Mouse (Mus musculus) mesoderm, embryonic 11.5 days (tissue): ENCODE results near the gene Ube2h.

Experiments
- DNase-seq: peaks from one replicate; pipeline ENCODE4 v3.0.0-alpha.2; 2012; ENCODE audit warnings: low read depth, low spot score

The Ube2h gene

DNA sequence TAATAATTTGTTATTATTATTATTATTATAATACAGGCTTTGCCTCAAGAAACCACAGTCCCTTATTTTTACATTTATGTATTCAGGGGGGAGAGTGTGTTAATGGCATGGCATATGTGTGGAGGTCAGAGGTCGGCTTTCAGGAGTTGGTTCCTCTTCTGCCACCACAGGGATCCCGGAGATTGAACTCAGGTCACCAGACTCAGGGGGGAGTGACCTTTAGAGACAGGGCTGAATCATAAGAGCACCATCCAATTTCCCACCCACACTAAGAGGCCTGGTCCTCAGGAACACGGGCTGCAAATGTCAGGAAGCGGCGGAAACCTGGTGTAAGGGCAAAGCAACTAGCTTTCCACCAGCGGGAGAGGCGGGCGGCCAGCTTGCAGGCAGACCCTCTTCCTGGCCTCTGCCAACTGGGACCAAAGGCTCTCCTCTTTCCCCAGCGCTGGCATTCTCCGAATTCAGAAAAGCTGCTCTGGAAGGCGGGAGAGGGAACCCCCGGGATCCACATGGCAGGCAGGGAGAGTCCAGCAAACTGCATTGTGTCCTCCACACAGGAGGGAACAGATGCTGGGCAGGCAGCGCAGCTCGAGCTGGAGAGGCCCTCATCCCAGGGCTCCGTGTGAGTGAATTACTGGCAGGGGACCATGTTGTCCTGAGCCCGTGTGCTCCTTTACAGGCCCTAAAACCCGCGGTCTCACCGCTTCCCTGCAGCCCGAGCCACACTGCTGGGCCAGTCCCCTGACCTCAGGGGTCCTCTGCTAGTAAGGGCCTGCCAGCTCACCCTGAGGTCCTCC is 99.8 kb downstream of the Ube2h start:
- no peak for DNase-seq

DNA sequence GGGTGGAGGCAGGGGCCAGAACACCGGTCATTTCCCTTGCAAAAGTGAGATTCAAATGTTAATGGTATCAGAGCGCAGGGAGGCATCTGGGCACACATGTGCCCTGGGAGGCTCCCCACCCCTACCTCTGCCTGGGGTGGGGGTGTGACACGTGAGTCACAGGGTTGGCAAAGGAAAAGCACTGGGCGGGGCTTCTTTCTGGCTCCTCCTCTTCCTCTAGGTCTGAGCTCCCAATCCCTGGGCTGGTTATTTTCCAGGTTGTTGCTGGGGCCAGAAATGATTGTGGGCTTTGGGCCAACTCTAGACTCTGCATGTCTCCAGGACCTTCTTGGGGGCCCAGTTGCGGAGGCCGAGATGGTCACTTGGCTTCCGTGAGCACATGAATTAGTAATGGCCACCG is 108.2 kb downstream of the Ube2h start:
- no peak for DNase-seq

DNA sequence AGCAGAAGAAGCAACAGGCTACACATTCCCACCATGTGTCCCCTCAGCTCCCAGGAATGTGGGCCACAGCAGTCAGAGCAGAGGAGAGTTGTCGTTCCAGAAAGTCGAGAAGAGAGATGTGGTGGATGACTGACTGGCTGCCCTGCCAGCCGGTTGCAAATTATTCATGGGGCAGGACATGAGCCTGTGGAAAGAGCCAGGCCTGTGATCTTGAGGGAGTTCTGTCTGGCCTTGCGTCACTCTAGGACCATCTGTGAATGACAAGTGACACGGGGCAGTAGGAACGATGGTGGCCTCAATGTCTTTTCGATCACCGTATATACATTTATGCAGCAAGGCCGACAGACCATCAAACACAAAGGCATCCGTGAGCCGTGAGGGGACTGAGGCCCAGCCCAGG is 108.7 kb downstream of the Ube2h start:
- DNase-seq, result no peak

DNA sequence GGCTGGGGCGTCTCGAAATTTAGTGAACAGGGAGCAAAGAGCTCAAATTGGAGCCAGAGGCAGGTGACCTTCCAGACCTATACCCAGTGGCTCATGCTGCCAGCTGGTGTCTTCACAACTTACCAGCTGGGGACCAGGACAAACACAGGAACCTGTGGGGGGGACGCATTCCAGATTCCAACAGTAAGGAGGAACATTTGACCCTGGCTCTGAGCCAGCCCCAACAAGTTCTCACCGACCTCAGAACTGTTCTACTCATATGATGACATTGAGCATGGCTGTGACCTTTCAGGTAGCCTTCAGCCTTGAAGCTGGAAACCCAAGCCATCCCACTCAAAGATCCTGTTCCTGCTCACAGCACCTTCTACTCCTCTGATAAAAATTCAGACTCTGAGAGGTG is 120.7 kb downstream of the Ube2h start:
- DNase-seq, result no peak

DNA sequence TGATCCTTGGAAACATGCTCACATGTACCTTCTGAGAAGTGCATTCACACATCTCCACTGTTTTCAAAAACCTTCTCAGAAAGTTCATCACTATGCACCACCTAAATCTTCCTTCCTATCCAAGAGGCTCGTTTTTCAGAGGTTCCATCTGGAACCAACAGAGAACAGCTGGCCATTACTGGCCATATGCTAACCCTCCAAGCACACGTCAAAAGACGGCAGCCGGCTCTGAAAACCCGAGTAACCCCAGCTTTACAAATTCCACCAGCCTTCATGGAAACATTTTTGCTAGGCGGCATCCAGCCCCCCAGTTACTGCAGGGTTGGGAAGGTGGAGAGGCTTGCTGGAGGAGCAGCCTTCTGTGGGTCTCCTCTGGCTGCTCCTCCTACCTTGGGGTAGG is 122.3 kb downstream of the Ube2h start:
- DNase-seq, result no peak

DNA sequence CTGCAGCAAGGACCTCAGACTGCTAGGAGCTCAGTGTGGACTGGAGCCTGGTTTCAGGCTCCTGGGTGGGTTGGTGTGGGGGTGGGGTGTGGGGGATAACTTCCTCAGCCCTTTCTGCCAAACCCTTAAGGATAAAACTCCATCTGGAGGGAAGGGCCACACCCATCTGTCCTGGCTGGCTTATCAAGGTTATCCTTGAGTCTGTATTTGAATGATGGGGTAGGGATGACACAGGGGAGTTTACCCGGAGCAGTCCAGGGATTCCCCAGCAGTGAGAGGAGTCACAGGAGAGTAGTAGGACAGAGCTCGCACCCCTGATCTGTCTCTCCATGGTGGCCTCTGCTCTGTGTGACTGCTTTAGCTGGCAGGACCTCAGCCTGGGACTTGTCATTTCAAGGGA is 124.0 kb downstream of the Ube2h start:
- no peak for DNase-seq

DNA sequence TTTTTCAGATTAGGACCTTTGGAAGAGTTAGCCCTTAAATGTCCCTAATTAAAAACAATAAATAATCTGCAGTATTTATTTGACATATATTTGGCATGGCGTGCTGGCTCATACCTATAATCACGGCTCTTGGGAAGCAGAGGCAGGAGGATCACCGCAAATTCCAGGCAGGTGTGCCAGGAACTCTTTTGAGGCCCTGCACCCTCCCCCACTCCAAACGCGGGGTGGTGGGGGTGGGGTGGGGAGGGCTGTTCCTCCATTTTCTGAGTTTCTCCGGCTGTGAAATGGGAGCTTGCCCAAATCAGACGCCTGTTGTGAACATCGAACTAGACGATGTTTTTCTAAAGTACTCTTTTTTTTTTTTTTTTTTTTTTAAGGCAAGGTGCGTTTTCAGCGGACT is 125.3 kb downstream of the Ube2h start:
- no peak for DNase-seq

DNA sequence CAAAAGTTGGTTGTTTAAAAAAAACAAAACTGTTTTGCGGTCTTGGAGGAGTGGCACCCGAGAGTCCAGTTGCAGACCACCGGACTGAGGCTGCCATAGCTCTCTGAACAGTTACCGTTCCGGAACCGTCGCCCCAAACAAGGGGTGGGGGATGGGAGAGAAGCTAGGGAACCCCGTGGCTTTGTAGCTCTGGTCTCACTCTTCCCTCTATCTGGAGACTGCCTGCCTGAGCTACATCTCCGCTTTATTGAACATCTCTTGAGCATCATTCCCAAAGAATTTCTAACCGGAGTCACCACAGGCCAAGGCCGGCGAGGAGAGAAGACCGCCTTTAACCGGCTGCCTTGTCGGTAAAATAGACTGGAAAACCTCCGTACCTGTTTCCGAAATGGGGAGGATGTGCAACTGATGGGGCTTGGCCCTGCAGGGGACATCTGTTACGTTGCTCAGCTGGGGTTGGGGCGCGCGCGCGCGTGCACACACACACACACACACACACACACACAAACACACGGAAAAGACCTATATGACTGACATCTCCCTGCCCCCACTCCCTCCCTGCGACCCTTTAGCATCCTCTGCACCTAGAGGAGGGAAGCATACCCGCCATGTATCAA is 126.2 kb downstream of the Ube2h start:
- no peak for DNase-seq

DNA sequence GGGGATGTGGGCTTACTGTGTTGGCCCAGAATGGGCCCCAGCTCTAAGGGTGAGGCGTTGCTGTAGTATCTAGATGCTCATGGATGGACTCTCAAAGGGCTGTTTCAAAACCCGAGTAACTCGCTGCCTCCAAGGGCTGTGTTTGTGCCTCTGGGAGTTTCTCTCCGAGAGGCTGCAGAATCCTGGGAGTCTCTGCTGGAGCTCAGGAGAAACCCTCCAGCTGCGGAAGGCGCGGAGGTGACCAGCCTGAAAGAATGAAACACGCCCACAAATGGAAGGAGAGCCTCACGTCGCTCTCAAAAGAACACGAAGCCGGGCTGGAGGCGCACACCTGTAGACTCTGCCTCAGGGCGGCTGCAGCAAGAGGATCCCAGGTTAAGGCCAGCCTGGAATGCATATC is 127.0 kb downstream of the Ube2h start:
- no peak for DNase-seq

DNA sequence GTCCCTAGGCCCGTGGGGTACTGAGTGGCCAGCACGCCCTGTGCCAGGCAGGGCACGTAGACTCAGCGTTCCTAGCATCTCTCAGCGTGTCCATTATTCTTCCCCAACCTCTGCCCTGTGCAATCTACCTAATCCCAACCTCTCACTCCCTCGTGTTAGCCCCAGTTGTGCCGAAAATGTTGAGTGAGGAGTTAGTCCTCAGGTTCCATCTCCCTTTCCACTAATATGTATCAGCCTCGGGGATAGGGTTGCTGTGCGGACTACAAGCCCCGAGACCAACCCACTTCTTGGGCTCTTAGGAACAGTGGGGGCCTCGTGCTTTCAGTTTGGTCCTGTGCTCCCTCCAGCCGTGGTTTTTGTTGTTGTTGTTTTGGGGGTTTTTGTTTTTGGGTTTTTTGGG is 127.8 kb downstream of the Ube2h start:
- no peak for DNase-seq

DNA sequence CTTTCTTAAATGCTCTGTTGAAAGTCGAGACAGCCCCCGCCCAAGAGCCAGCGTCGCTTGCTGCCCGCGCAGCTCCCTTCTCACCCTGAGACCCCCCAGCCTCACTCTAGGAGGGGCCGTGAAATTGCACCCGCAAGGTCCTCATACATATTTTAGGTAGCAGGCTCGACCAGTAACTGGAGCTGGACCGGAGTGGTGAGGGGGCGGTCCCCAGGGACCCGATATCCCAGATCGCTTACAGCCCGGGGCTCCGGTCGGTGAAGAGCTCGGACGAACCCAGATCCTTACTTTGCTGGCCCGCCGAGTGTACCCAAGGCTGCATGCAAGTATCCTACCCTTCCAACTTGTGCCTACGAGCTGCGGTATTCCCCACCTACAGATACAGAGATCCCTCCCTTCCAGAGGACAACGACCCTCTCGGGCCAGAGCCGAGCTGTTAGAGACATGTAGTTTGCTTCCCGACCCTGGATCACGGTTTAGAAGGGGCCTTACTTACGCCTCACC is 128.4 kb downstream of the Ube2h start:
- DNase-seq, result no peak

DNA sequence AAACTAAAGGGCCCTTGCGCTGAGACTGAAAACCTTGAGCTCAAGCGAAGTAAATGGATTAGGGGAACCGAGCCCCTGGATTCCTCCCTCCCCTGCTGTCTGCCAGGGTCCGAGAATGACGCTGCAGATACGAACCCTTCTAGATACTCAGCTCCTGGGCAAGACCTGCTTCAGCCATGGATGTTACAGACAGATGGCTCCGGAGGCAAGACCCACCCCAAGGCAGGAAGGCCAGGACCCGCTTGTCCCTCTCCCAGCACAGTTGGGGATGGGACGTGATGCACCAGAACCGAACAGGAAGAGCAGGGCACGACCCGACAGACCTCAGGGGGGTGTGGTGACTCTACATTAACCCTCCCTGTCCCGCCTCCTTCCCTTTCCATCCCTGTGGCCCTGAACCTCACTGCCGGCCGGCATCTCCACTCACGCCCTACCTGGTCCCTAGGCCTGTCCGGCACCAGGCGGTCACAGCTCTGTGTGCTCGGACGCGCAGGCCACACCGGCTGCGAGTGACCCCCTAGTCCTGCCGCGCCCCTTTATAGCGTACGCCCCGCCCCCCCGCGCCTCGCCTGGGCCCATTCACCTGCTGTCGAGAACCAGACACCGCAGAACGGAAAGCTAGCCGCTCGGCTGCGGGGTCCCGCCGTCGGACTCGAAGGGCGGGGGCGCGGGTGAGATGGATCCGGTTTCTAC is 129.0 kb downstream of the Ube2h start:
- no peak for DNase-seq

DNA sequence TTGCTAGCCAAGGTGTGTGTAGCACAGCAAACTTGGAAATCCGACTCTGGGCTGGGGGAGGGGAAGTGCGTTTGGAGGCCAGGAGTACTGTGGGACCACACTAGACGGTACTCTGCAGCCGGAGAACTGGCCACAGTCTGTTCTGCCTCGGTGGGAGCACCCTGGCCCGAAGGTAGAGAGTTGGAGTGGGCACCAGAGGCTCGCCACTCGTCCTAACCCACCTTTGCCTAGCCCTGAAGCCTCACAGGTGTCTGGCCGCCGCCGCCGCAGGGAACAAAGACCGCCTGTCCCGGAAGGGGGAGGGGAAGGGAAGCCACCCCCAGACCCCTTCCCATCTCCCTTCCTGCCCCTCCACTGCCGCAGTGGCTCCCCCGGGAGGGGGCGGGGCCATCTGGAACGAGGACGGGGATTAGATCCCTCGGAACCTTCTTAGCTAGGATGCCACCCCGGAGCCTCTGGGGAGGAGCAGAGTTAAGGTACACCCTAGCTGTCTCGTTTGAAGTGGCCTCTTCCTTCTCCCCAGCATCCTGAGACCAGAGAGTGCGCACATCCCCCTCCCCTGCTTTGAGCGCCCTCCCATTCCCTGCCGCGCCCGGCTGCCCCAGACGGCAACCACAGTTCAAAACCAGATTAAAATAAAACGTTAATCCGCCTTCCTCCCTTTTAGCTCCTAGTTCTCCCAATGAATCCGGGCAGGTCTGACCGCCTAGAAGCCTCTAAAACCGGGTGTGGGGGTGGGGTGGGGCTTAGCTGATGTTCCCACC is 129.7 kb downstream of the Ube2h start:
- DNase-seq, result no peak

DNA sequence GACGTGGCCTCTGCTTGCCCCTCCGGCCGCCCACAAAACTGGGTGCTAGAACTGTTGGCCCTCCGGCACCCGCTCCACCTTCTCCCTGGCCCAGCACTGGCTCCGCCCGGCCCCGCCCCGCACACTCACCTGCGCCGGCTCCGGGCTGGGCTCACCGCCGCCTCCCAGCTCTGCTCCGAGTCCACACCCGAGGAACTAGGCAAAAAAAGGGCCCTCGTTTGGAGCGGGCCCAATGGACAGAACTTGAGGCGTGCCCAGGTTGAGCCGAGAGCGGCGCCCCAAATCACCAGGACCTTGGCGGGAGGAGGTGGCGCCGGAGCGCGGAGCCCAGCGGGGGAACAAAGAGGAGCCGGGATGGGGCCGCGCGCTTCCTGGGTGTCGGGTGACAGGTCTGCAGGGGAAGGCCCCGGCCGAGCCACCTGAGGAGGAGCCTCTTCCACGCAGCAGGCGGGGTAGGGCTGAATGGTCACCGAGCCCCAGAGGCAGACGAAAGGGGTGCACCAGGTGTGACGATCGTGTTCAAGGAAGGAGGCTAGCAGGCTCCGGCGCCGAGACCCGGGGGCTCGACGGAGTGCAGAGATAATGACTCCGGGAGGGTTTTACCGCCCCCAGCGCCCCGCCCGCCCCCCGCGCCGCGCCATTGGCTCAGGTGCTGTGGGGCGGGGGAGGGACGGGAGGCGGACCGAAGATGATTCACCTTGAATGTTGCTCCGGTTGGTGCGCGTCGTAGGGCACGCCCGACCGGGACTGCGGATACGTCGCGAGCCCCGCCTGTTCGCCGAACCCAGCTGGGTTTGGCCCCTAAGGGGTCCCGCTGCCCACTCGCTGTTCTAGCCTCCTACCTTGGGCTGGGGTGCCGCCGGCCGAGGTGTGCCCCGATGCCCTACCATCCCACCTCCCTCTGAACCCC is 130.5 kb downstream of the Ube2h start:
- DNase-seq, result no peak

DNA sequence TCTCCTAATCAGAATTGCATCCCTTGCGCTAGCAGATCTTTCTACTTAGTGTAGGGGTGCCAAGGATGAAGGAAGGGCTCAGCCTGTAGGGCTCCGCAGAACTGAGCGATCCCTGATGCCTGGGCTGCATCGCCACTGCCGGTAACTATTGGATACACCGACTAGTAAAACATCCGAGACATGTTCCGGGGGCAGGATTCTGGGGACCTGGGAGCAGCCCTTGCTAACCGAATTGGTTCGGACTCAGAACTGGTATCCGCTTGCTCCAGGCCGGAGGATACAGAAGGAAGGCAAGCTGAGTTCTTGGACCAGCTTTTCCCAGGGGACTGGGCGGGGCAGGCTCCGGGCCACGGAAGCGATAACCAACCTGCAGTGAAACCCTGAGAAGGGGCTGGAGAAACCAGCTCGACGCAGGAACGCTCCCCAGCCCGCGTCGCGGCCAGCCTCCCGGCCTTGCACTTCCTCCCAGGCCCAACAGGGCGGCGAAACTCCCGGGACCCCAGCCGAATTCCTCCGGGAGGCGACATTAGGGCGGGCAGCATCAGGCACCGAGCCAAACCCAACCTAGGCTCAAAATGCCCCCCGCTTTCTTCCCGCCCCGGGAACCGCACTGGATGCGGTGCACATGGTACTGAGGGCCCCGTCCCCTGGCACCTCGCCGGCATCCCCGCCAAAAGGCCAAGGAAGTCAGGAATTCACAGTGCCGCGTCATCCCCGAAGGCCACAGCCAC is 131.4 kb downstream of the Ube2h start:
- DNase-seq, result no peak

DNA sequence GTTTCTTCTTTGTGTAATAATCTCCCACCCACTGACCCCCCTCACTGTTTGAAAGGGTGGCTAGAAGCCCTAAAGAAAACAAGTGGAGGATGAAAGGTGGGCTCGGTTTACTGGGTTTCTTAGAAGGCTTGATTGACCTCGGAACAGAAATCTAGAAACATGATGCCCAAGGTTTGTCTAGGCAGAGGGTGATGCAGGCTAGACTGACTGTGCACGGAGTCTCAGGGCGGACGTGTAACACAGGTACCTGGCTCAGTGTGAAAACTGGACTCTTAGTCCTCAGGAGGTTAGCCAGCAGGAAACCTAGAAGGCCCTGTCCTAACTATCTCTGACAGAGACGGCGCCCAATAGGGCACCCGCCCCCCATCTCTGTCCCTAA is 131.9 kb downstream of the Ube2h start:
- no peak for DNase-seq

DNA sequence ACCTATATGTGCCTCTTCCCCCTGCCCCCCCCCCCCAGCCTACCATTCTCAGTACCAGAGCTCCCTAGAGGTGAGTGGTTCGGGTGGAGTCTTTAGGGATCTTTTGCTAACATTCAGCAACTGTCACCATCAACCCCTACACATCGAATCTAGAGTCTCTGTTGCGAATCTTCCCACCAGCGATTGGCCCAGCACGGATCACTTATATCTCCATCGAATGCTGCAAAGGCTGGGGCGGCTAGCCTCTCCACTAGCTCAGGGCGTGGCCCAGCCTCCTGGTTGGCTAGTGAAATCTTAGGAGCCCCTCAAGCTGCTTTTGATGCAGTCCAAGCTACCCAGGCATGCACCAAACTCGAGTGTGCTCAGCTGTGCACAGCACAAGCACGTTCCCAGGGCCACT is 132.4 kb downstream of the Ube2h start:
- DNase-seq, result no peak

DNA sequence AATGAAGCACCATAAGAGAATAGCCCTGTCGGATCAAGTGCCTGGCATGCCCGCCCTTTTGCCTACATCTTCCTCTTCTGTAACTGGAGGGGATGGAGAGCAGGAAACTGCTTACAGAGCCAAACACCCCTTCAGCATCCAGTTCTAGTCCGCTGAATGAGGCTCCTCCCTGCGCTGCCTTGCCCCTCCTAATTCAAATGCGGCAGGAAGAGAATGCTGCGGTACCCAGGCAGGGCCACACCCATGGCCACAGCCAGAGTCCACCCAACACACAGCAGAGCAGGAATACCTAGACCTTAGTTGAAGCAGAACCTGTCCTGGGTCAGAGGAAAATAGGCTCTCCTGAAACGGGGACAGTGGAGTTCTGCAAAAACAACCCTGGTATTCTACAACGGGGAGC is 133.1 kb downstream of the Ube2h start:
- DNase-seq, result no peak

DNA sequence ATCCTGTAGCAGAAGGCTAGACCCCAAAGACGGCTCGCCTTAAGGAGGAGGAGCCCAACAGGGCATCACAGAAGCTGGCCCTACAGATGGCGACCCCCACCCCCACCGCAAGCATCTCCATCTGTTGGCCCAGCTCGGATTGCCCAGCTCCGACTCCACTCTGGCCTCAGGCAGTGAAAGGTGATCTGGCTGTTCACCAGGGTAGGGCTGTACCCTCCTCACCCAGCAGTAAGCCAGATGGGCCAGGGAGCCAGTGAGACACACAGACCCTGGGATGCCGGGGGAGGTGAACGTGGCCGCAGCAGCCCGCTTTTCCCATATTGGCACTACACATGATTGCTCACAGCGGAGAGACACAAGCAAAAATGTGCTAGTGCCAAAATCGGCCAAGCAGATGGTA is 135.2 kb downstream of the Ube2h start:
- DNase-seq, result no peak

DNA sequence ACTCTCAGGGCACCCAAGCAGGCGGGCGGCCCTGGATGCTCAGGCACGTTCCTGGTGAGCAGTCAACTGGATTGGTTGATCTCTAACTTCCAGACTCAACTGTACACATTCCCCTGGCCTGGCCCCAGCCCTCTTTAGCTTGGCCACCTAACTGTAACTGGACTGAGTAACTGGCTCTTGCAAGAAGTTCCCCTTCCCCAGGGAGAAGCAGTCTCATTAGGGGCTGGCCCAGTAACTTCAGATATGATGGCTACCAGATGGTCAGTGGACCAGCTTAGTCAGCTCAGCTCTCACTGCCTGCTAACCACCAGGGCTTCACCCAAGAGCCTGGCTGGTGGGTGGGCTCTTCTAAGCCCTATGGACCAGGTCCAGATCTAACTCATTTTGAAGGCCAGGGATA is 136.1 kb downstream of the Ube2h start:
- no peak for DNase-seq
